Mouse (Mus musculus): ENCODE measurements around the gene Hinfp.

- TF ChIP-seq EP300 (IDR thresholded peaks at IDR 0.05), result no peak
- no peak for TF ChIP-seq CTCF (IDR thresholded peaks at IDR 0.05)
Observed at GRCm38 (mm10) chr9:44335331-44336092, 30.0 kb upstream of the Hinfp start.

All from lung, postnatal 0 days (tissue).